Mouse (Mus musculus): ENCODE measurements around the gene Arrdc3.

Arrdc3 gene

DNA sequence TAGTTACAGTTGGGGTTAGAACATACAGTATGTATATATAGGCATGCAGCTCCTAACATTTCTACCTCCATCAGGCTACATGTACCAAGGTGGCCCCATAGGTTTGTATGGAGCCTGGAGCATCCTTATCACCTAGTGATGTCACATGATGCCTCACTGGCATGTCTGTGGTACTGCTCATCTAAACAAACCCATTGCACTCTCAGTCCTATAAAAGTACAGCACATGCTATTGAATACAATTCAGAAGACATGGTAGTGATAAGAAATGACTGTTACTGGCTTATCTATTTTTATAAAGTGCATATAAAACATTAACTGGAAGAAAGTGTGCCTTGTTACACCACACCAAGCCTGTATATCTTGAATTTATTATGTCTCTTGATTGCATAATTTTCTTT lies 30.2 kb downstream of the Arrdc3 start:
- in situ Hi-C loops (cut with MboI, MseI), result no loop called here

DNA sequence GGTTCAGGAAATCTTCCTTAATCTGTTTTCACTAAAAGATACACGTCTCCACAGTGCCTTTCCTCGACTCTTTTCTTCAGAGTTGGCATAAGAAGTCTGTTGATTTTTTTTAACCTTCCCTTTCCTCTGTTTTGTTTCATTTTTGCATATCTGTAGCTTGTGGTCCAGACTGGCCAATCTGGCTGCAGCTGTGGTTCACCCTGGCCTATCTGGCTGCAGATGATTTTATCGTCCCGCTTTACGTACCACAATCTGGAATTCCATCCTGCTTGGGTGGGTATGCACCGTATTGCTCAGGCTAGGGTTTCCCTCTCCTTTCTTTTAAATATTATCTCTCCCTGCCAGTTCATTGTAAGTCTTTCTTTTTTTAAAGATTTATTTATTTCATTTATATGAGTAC lies 37.8 kb downstream of the Arrdc3 start:
- in situ Hi-C loops (cut with MboI, MseI), result no loop called here

DNA sequence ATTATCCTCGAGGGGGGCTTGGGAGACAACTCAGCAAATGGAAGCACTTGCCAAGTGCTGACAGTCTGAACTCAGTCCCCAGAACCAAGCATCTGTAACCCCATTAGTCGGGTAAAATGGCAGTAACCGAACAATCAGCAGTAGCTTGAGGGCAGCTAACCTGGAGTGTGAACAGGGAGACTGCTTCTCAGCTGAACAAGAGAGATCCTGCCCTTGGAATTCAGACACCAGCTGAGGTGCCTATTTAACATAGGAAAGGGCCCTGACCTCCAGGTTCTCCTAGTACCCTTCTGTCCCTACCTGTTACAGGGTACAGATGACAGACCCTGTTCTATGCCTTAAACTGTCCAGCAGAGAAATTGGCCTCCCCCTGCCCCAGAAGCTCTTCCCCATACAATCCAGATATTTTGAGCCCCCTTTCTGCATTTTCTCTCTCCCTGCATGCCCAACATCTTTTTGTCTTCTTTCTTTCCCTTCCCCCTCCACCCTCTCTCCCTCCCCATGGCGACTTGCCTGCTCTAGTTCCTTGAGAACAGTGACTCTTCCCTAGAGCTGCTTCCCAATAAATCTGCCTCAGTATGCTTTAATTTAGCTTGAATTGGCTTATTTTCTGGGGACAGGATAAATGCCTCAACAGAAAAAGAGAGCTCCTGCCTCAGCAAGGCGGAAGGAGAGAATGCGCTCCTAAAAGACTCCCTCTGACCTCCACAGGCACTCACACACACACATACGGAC lies 38.6 kb downstream of the Arrdc3 start:
- in situ Hi-C loops (cut with MboI, MseI), result no loop called here

DNA sequence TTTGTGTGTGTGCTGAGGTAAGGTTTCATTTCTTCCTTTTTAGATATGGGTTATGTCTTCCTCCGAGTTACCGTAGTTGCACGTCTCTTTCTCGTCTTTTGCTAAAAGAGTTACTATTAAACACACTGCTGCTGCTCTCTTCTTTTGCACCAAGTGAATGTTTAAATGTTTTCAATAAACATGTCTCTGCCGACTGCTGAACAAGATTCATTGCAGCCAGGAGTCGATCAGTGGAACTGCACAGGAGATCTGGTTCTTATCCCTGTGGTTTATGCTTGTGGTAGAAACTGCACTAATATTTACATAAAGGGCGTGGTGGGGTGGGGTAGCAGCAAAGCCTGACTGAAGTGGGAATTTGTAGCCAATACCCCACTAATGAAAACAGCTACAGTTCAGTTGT lies 45.0 kb downstream of the Arrdc3 start:
- in situ Hi-C loops (cut with MboI, MseI), result no loop called here

DNA sequence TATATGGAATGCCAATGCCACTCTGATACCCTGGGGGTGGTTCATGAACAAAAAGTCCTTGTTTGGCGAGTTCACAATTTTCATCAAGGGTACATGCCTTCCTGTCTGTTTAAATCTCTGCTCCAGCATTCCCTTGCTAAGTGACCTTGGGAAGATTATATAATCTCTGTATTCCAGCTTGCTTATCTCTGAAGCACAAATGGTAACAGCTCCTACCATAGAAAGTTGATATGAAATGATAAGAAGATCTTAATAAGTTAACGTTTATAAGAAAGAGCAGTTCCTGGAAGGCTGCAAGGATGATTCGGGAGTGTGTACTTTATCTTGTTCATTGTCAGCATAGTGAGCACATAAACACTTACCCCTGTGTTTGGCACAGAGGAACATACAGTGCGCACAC lies 46.8 kb downstream of the Arrdc3 start:
- in situ Hi-C loops (cut with MboI, MseI), result no loop called here

DNA sequence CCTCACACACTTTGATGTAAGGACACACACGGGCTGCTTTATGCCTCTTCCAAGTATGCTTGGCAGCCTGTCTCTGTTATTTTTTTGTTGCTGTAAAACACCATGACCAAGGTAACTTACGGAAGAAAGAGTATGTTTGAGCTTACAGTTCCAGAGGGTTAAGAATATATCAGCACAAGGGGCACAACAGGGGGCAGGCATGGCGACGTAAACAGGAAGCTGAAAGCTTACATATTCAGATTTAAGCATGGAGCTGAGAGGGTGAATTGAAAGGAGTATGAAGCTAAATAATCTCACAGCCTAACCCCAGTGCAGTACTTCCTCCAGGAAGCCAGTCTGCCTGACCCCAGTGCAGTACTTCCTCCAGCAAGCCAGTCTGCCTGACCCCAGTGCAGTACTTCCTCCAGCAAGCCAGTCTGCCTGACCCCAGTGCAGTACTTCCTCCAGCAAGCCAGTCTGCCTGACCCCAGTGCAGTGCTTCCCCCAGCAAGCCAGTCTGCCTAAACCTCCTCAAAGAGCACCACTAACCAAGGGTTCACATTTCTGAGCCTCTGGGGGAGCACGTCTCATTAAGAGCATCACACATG lies 49.7 kb downstream of the Arrdc3 start:
- in situ Hi-C loops (cut with MboI, MseI), result no loop called here

DNA sequence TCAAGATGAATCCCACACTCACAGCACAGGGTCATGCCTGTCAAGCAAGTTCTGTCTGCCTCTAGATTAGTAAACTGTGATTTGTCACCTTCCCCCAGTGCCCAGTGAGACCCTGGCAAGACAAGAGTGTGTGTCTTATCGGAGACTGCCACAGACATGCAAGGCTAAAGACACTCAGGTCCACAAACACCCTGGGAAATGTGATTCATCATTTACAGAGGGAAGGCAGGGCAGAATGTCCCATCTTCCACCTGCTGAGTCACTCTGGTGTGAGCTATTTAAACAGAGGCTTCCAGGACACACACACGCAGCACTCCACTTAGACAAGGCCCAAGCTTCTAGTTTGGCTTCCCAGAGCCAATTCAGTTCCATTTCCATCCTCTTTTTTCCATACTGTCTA lies 53.2 kb downstream of the Arrdc3 start:
- in situ Hi-C loops (cut with MboI, MseI), result no loop called here

DNA sequence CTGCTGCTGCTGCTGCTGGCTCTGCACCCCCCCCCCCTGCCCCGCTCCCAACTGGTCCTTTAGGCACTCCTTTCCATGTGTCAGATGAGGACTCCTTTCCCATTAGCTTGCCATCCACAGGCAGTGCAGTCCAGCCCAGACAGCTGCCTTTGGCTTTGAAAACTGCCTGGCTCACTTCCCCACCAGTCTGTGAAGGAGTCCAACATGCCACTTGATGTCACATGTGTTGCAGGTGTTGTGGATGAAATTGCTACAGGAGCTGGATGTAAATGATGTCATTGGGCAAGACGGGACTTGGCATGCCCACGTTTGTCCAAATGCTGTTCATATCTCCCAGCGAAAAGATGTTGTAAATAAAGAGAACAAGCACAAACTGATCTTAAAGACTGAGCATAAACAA lies 56.0 kb downstream of the Arrdc3 start:
- in situ Hi-C loops (cut with MboI, MseI), result no loop called here

DNA sequence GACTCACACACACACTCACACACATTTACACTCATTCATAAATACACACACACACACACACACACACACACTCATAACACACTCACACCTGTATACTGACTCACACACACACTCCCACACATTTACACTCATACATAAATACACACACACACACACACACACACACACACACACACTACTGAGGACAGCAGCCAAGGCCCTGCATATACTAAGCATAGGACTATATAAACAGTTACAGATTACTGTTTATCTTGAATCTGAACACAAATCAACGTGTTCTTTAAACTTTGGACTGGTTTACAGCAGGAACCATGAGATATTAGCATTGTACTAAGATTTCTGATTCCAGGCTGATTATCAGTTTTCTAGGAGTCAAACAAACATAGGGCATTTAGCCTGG lies 56.7 kb downstream of the Arrdc3 start:
- in situ Hi-C loops (cut with MboI, MseI), result no loop called here

DNA sequence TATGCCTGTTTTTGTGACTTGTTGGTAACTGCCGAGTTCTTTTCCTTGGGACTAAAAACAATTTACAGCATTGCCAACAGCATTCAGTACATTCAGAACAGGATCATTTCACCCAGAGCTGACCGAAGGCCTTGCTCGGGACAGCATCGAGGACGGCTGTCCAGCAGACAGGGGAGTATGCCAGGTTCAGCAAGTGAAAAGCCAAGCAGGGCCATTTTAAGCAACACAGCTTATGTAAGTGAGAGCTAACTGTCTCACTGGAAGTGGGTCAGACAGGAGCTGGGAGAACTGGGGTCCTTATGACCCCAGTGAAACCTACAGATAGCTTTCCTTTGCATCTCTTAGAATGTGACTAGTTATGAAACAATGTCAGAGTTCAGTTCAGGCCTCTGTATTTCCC lies 57.2 kb downstream of the Arrdc3 start:
- in situ Hi-C loops (cut with MboI, MseI), result no loop called here

DNA sequence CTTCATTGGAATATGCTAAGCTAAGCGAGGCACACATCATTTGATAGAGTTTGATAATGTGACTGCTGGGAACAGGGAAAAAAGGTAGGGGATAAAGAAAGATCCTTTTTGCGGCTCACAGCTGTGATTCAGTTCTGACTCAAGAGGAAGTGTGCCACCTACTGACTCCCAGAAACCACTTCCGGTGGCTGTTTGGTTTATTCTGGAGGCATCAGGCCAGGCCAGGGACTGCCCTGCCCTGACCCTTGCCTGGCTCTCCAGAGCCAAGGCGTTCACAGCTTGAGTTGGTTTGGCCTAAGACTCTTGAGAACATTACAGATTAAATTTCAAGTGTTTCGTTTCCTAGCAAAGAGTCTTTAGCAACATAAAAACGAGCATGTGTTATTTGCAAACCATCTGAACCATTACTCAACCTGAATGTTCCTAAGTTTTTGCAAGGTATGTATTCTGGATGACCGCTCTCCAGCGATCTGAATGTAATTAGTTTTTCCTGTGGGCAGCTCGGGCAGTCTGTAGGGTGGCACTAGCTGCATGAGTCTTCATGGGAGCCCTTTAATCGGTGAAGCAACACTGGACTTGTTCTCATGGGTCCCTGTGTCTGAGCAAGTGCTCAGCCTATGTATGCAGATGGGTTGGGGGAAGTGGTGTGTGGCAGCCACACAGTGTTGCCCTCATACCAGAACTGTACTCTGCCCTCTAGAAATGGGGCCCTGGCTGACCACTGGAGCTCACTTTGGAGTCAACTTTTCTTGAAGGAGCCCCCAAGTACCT lies 57.9 kb downstream of the Arrdc3 start:
- in situ Hi-C loops (cut with MboI, MseI), result no loop called here

DNA sequence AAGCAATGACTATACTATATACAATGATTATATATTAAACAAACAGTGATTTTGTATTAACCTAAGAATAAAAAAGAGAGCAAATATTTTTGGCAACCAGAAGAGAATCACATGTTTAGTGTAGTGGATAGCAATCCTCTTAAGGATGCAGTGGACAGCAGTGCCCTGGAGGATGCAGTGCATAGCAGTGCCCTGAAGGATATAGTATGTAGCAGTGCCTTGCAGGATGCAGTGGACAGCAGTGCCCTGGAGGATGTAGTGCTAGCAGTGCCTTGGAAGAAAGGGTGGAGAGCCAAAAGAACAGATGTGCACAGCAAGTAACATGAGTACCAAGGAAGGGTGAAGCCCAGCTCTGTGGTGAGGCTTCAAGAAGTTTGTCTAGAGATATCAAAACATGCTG lies 61.3 kb downstream of the Arrdc3 start:
- in situ Hi-C loops (cut with MboI, MseI), result no loop called here
